Mouse (Mus musculus): Measurements from ENCODE around the gene Rnf150. TPM values are rescaled to one million over a fixed set of nuclear protein-coding genes. Genes with fewer than 3 reads are reported as not detected.
"Not testable (repeated sequence)": the region's sequence is repeated elsewhere in the genome, so short reads cannot be mapped to it uniquely, and the experiment has no call there.

Rnf150 gene
- polyA plus RNA-seq, 1 experiment from 2014 or later: 1.2 TPM

GRCm38 (mm10) chr8:83067906-83068305 lies 204.8 kb downstream of the Rnf150 start:
- H3K4me2 ChIP-seq (replicated peaks): no peak overlapping the region

GRCm38 (mm10) chr8:83074248-83074647 lies 211.1 kb downstream of the Rnf150 start:
- no peak overlapping the region for H3K27ac ChIP-seq
- H3K36me3 ChIP-seq: no peaks in the 10 kb centered on the region
- H3K4me1 ChIP-seq (replicated peaks): no peaks in the 10 kb centered on the region
- WGBS: 80% methylated on average over 3 of the region's 3 CpGs
- no peak overlapping the region for H3K4me2 ChIP-seq (replicated peaks)
- H3K27me3 ChIP-seq (replicated peaks): no peaks in the 10 kb centered on the region
- ATAC-seq: no peak
- no peak overlapping the region for H3K4me3 ChIP-seq (replicated peaks)
- no peak overlapping the region for H3K9ac ChIP-seq
- no peaks in the 10 kb centered on the region for H3K9me3 ChIP-seq

More at GRCm38 (mm10) chr8:83067906-83068305, 204.8 kb downstream of the Rnf150 start:
- Histone ChIP-seq H3K27ac (no peak overlapping the region), H3K27me3 (replicated peaks) (no peaks in the 10 kb centered on the region), H3K4me3 (replicated peaks) (no peak overlapping the region), H3K36me3 (no peaks in the 10 kb centered on the region), H3K9me3 (no peaks in the 10 kb centered on the region), H3K4me1 (replicated peaks) (no peaks in the 10 kb centered on the region), H3K9ac (no peak overlapping the region)
- 70% methylated on average over 7 of the region's 7 CpGs for WGBS
- no peak for ATAC-seq

DNA sequence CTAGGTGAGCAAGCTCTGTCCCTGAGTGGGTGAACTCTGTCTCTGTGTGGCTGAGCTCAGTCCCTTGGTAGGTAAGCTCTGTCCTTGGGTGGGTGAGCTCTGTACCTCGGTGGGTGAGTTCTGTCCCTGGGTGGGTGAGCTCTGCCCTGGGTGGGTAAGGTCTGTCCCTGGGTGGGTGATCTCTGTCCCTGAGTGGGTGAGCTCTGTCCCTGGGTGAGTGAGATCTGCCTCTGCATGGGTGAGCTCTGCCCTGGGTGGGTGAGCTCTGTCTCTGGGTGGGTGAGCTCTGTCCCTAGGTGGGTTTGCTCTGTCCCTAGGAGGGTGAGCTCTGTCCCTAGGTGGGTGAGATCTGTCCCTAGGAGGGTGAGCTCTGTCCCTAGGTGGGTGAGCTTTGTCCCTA lies 213.5 kb downstream of the Rnf150 start:
- H3K9me3 ChIP-seq: no peaks in the 10 kb centered on the region
- H3K4me3 ChIP-seq (replicated peaks): no peak overlapping the region
- H3K9ac ChIP-seq: no peak overlapping the region
- no peak for ATAC-seq
- no peak overlapping the region for H3K27ac ChIP-seq
- no peaks in the 10 kb centered on the region for H3K36me3 ChIP-seq
- no peaks in the 10 kb centered on the region for H3K27me3 ChIP-seq (replicated peaks)
- 95% methylated on average over 1 of the region's 1 CpGs for WGBS
- no peak overlapping the region for H3K4me2 ChIP-seq (replicated peaks)
- H3K4me1 ChIP-seq (replicated peaks): no peaks in the 10 kb centered on the region

- Histone ChIP-seq H3K4me3 (replicated peaks) (no peak overlapping the region), H3K4me1 (replicated peaks) (no peaks in the 10 kb centered on the region), H3K9me3 (no peaks in the 10 kb centered on the region), H3K36me3 (no peaks in the 10 kb centered on the region), H3K27me3 (replicated peaks) (no peaks in the 10 kb centered on the region), H3K9ac (no peak overlapping the region), H3K27ac (no peak overlapping the region), H3K4me2 (replicated peaks) (no peak overlapping the region)
- no peak for ATAC-seq
- WGBS: 83% methylated on average over 2 of the region's 2 CpGs
These were observed 214.2 kb downstream of the Rnf150 start for GRCm38 (mm10) chr8:83077329-83077728.

GRCm38 (mm10) chr8:83078701-83079533 lies 215.8 kb downstream of the Rnf150 start:
- H3K4me3 ChIP-seq (replicated peaks): no peak overlapping the region
- H3K9me3 ChIP-seq: no peaks in the 10 kb centered on the region
- 51% methylated on average over 12 of the region's 12 CpGs for WGBS
- no peaks in the 10 kb centered on the region for H3K27me3 ChIP-seq (replicated peaks)
- no peak overlapping the region for H3K27ac ChIP-seq
- no peaks in the 10 kb centered on the region for H3K36me3 ChIP-seq
- H3K9ac ChIP-seq: no peak overlapping the region
- H3K4me1 ChIP-seq (replicated peaks): no peaks in the 10 kb centered on the region
- no peak for ATAC-seq
- no peak overlapping the region for H3K4me2 ChIP-seq (replicated peaks)

DNA sequence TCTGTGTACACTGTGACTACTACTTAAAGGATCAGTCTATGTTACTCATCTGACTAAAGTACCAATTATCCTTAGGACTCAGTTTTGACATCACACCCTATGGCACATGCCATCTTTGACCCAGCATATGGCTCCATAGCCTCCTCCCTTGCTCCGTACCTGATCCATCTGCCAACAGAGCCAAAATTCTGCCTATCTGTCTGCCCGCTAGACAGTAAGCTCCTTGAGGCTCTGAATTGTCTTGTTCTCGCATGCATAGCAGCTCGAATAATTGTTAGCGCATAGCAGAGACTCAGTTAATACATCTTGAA lies 216.3 kb downstream of the Rnf150 start:
- H3K4me3 ChIP-seq (replicated peaks): no peak overlapping the region
- no peak overlapping the region for H3K27ac ChIP-seq
- no peak overlapping the region for H3K4me2 ChIP-seq (replicated peaks)
- H3K9ac ChIP-seq: no peak overlapping the region
- H3K27me3 ChIP-seq (replicated peaks): no peaks in the 10 kb centered on the region
- H3K4me1 ChIP-seq (replicated peaks): no peaks in the 10 kb centered on the region
- ATAC-seq: no peak
- H3K9me3 ChIP-seq: no peaks in the 10 kb centered on the region
- WGBS: 87% methylated on average over 5 of the region's 5 CpGs
- H3K36me3 ChIP-seq: no peaks in the 10 kb centered on the region

- ATAC-seq: no peak
- no peak overlapping the region for H3K9ac ChIP-seq
- no peaks in the 10 kb centered on the region for H3K27me3 ChIP-seq (replicated peaks)
- H3K27ac ChIP-seq: no peak overlapping the region
- H3K4me2 ChIP-seq (replicated peaks): no peak overlapping the region
- H3K9me3 ChIP-seq: no peaks in the 10 kb centered on the region
- WGBS: 39% methylated on average over 4 of the region's 4 CpGs
- H3K36me3 ChIP-seq: no peaks in the 10 kb centered on the region
- no peak overlapping the region for H3K4me3 ChIP-seq (replicated peaks)
- H3K4me1 ChIP-seq (replicated peaks): no peaks in the 10 kb centered on the region
These were observed 218.1 kb downstream of the Rnf150 start for GRCm38 (mm10) chr8:83081266-83081665.

DNA sequence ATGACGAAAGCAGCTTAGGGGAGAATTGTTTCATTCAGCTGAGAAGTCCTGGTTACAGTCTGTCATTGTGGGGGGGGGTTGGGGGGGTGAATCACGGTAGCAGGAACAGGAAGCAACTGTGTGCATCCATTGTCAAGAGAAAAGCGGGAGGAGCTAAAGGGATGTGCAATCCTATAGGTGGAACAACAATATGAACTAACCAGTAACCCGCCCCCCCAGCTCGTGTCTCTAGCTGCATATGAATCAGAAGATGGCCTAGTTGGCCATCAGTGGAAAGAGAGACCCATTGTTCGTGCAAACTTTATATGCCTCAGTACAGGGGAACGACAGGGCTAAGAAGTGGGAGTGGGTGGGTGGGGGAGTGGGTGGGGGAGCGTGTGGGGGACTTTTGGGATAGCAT lies 218.7 kb downstream of the Rnf150 start:
- not testable (repeated sequence) for H3K27ac ChIP-seq; H3K9me3 ChIP-seq; H3K9ac ChIP-seq; H3K4me2 ChIP-seq (replicated peaks); H3K36me3 ChIP-seq; H3K27me3 ChIP-seq (replicated peaks); ATAC-seq; H3K4me1 ChIP-seq (replicated peaks); H3K4me3 ChIP-seq (replicated peaks)
- WGBS: 73% methylated on average over 8 of the region's 8 CpGs

DNA sequence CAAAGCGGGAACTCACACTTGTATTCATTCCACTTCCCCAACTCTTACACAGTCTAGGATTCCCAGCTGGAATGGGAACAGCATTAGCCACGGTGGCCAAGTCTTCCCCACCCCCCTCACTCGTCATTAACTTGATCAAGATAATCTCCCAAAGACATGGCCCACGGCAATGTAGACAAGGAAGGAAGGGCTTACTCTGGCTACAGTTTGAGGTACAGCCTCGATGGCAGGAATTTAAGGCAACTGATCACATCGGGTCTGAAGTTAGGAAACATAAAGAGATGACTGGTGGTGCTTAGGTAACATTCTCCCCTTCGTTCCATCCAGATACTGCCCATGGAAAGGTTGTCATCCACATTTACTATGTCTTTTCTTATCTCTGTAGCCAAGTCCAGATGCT lies 219.1 kb downstream of the Rnf150 start:
- H3K9ac ChIP-seq: no peak overlapping the region
- no peaks in the 10 kb centered on the region for H3K4me1 ChIP-seq (replicated peaks)
- ATAC-seq: no peak
- H3K36me3 ChIP-seq: no peaks in the 10 kb centered on the region
- no peaks in the 10 kb centered on the region for H3K9me3 ChIP-seq
- H3K27ac ChIP-seq: no peak overlapping the region
- WGBS: 79% methylated on average over 7 of the region's 7 CpGs
- H3K4me2 ChIP-seq (replicated peaks): no peak overlapping the region
- no peak overlapping the region for H3K4me3 ChIP-seq (replicated peaks)
- H3K27me3 ChIP-seq (replicated peaks): no peaks in the 10 kb centered on the region

DNA sequence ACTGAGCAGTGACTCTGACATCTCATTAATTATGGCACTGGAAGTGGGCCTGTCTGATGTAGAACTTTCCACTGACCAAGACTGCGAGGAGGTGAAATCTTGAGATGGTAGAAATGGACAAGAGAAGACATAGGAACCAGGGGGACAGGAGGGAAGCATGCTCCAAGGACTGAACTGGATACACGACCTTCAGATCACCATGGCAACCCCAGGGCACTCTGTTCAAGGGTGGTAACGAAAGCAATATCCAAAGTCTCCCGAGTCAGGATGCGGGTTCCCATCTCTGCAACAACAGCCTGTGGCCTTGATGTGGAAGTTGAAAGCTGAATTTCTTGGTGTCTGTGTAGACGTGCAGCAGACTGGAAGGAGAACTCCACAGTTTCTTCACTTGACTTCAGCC lies 220.3 kb downstream of the Rnf150 start:
- Histone ChIP-seq H3K27ac (no peak overlapping the region), H3K4me2 (replicated peaks) (no peak overlapping the region), H3K4me3 (replicated peaks) (no peak overlapping the region), H3K27me3 (replicated peaks) (no peaks in the 10 kb centered on the region), H3K36me3 (no peaks in the 10 kb centered on the region), H3K9ac (no peak overlapping the region), H3K4me1 (replicated peaks) (no peaks in the 10 kb centered on the region), H3K9me3 (no peaks in the 10 kb centered on the region)
- no peak for ATAC-seq
- WGBS: 82% methylated on average over 6 of the region's 6 CpGs

DNA sequence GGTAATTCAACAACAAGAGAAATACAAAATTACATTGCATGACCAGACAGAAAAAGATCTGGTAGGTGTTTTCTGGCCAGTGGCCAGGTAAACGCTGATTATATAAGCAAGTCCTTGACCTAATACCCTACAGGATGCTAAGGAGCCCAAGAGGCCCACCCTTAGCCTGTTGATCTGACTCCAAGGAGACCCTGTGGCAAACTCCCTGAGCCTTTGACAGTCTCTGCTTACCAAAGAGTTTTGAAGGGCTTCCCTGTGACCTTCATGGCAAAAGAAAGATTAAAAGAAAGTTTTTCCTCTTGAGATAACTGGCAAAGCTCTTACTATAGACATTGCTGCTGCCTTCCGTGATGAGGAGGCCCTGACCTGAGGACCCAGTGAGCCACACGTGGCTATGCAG lies 222.4 kb downstream of the Rnf150 start:
- H3K4me2 ChIP-seq (replicated peaks): no peak overlapping the region
- H3K36me3 ChIP-seq: no peaks in the 10 kb centered on the region
- H3K4me1 ChIP-seq (replicated peaks): no peaks in the 10 kb centered on the region
- H3K4me3 ChIP-seq (replicated peaks): no peak overlapping the region
- H3K9me3 ChIP-seq: no peaks in the 10 kb centered on the region
- WGBS: 63% methylated on average over 3 of the region's 3 CpGs
- H3K27me3 ChIP-seq (replicated peaks): no peaks in the 10 kb centered on the region
- ATAC-seq: no peak
- no peak overlapping the region for H3K9ac ChIP-seq
- no peak overlapping the region for H3K27ac ChIP-seq

DNA sequence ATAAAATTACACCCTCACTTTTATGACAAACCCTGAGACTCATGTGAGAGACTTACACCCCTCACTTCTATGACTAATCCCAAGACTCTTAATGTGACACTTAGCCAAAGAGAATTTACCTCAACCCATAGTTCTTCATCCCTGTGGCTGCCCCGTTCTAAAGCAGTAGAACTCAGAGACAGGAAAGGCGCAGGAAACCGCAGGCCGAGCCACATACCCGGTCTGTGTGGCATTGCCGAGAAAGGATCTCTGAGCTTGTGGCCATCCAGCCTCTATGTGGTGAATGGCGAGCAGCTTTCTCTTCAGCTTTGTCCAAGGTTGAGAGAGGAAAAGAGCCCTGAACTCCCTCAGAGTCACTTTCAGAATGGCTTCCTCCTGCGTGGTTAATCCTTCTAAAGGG lies 223.5 kb downstream of the Rnf150 start:
- no peaks in the 10 kb centered on the region for H3K27me3 ChIP-seq (replicated peaks)
- no peaks in the 10 kb centered on the region for H3K4me1 ChIP-seq (replicated peaks)
- H3K9ac ChIP-seq: no peak overlapping the region
- no peak overlapping the region for H3K4me3 ChIP-seq (replicated peaks)
- no peaks in the 10 kb centered on the region for H3K36me3 ChIP-seq
- H3K27ac ChIP-seq: no peak overlapping the region
- H3K9me3 ChIP-seq: no peaks in the 10 kb centered on the region
- no peak overlapping the region for H3K4me2 ChIP-seq (replicated peaks)
- WGBS: 87% methylated on average over 8 of the region's 8 CpGs
- ATAC-seq: no peak

DNA sequence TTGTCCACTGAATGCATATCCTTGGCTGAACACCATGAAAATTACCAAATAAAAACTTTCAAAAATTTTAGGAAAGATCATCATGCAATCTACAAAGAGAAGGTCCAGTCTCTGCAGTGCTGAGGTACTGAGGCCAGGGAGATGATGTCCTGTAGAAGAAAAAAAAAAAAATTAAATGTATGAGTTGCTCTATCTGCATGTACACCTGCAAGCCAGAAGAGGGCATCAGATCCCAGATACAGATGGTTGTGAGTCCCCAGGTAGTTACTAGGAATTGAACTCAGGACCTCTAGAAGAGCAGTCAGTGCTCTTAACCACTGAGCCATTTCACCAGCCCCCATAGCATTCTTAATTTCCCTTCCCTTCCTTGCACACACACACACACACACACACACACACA lies 224.4 kb downstream of the Rnf150 start:
- Histone ChIP-seq H3K4me2 (replicated peaks) (no peak overlapping the region), H3K27ac (no peak overlapping the region), H3K9ac (no peak overlapping the region), H3K4me1 (replicated peaks) (no peaks in the 10 kb centered on the region), H3K36me3 (no peaks in the 10 kb centered on the region), H3K27me3 (replicated peaks) (no peaks in the 10 kb centered on the region), H3K9me3 (no peaks in the 10 kb centered on the region), H3K4me3 (replicated peaks) (no peak overlapping the region)
- no peak for ATAC-seq

Measured in intestine, embryonic 15.5 days (tissue).